Mouse (Mus musculus) ES-Bruce4 (cell line): Measurements from ENCODE around the gene AI413582. TPM values are rescaled to one million over a fixed set of nuclear protein-coding genes. Genes with fewer than 3 reads are reported as not detected.
A peak's percentile ranks its signal among the peaks of the same experiment; 100 is the strongest.

Experiments used
- H3K27ac ChIP-seq: 2 replicates; pipeline ENCODE4 v1.5.1; 2012; ENCODE audit warnings: low read length, inconsistent platforms; ENCODE audit not compliant: insufficient read depth
- H3K27me3 ChIP-seq: 2 replicates; pipeline ENCODE4 v1.6.1; 2012; ENCODE audit warnings: mild to moderate bottlenecking, low read length, inconsistent platforms; ENCODE audit not compliant: control insufficient read depth, poor library complexity, insufficient read depth, severe bottlenecking
- H3K36me3 ChIP-seq: 2 replicates; pipeline ENCODE4 v1.6.1; 2012; ENCODE audit warnings: inconsistent platforms, mild to moderate bottlenecking, low read length, moderate library complexity; ENCODE audit not compliant: control insufficient read depth, poor library complexity, insufficient read depth, severe bottlenecking
- H3K4me1 ChIP-seq: one replicate; pipeline ENCODE4 v1.8.1; 2011; ENCODE audit warnings: low read length; ENCODE audit not compliant: control insufficient read depth, insufficient read depth
- H3K4me3 ChIP-seq: 2 replicates; pipeline ENCODE4 v1.5.1; 2011; ENCODE audit warnings: low read depth, mild to moderate bottlenecking, low read length
- H3K9ac ChIP-seq: 2 replicates; pipeline ENCODE4 v1.6.1; 2012; ENCODE audit warnings: low read depth, mild to moderate bottlenecking, inconsistent platforms; ENCODE audit not compliant: poor library complexity, severe bottlenecking
- H3K9me3 ChIP-seq: replicated peaks from 2 replicates; pipeline ENCODE4 v1.6.1; 2012; ENCODE audit warnings: mild to moderate bottlenecking, low read length, inconsistent platforms; ENCODE audit not compliant: control insufficient read depth, poor library complexity, insufficient read depth, severe bottlenecking
- CTCF ChIP-seq: IDR thresholded peaks from one replicate; pipeline ENCODE4 v1.8.1; 2011; ENCODE audit warnings: low read depth, low read length
- EP300 ChIP-seq: IDR thresholded peaks from 2 replicates; pipeline ENCODE4 v1.6.1; 2011; ENCODE audit warnings: low read depth, low read length; ENCODE audit not compliant: insufficient read depth
- POLR2A ChIP-seq: IDR thresholded peaks from one replicate; pipeline ENCODE4 v1.8.1; 2011; ENCODE audit warnings: low read length; ENCODE audit not compliant: insufficient read depth
- polyA plus RNA-seq: library from polyadenylated mRNA; stranded (reverse); fragments of >200 nt; gene quantifications from 2 replicates; pipeline ENCODE4 v1.2.4, GENCODE M21; 2011; ENCODE audit warnings: low read depth; ENCODE audit not compliant: missing spikeins, insufficient read depth, insufficient read length

Gene AI413582
- polyA plus RNA-seq, 1 experiment, result 14.4 TPM

- Histone ChIP-seq H3K9ac (no peak overlapping the region), H3K36me3 (no peaks in the 10 kb centered on the region), H3K4me1 (peaks cover 2% of the 10 kb centered on the region), H3K9me3 (no peaks in the 10 kb centered on the region), H3K27ac (no peak overlapping the region), H3K4me3 (no peak overlapping the region), H3K27me3 (no peaks in the 10 kb centered on the region)
- TF ChIP-seq CTCF, result no peak
- TF ChIP-seq POLR2A, result no peak
- TF ChIP-seq EP300, result no peak
Observed at GRCm38 (mm10) chr17:27575116-27575776, 9.7 kb upstream of the AI413582 start.

GRCm38 (mm10) chr17:27574470-27575115 is 9.0 kb upstream of the AI413582 start:
- Histone ChIP-seq H3K27ac (no peak overlapping the region), H3K9me3 (no peaks in the 10 kb centered on the region), H3K4me3 (no peak overlapping the region), H3K27me3 (no peaks in the 10 kb centered on the region), H3K4me1 (no peaks in the 10 kb centered on the region), H3K9ac (no peak overlapping the region), H3K36me3 (no peaks in the 10 kb centered on the region)
- TF ChIP-seq POLR2A, result no peak
- no peak for TF ChIP-seq CTCF
- no peak for TF ChIP-seq EP300

DNA sequence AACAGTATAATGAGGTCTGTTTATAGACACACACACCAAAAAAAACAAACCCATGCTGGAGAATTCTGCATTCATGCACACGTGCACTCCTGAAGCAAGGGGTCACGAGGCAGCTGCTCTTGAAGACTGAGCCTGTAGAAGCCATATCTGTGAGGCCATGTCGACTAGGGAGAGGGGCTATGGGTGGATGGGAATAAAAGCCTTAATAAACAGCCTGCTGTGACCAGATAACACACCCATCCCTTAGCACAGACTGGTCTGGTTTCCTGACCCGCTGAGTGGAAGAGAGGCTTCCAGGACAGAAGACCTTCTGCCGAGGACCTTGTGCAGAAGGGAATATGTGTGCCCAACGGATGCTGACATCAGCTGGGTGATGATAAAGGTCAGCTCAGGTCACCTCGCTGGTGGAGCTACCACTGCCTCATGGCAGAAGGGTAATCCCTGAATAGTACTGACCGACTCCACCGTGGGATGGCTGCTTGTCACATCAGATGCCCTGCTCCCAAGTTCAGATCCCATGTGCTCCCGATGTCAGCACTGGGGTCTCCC is 8.3 kb upstream of the AI413582 start:
- no peaks in the 10 kb centered on the region for H3K9me3 ChIP-seq
- H3K27me3 ChIP-seq, result no peaks in the 10 kb centered on the region
- no peak overlapping the region for H3K9ac ChIP-seq
- H3K36me3 ChIP-seq, result no peaks in the 10 kb centered on the region
- no peaks in the 10 kb centered on the region for H3K4me1 ChIP-seq
- no peak overlapping the region for H3K4me3 ChIP-seq
- TF ChIP-seq POLR2A (no peak), EP300 (no peak), CTCF (no peak)
- no peak overlapping the region for H3K27ac ChIP-seq

- no peaks in the 10 kb centered on the region for H3K36me3 ChIP-seq
- no peaks in the 10 kb centered on the region for H3K27me3 ChIP-seq
- no peaks in the 10 kb centered on the region for H3K4me1 ChIP-seq
- no peak for TF ChIP-seq CTCF
- no peak for TF ChIP-seq POLR2A
- TF ChIP-seq EP300, result no peak
- H3K9ac ChIP-seq, result no peak overlapping the region
- no peak overlapping the region for H3K27ac ChIP-seq
- H3K4me3 ChIP-seq, result no peak overlapping the region
- no peaks in the 10 kb centered on the region for H3K9me3 ChIP-seq
Observed at GRCm38 (mm10) chr17:27571315-27571714, 5.8 kb upstream of the AI413582 start.

- H3K9ac ChIP-seq, result no peak overlapping the region
- H3K27me3 ChIP-seq, result no peaks in the 10 kb centered on the region
- TF ChIP-seq EP300, result no peak
- no peak for TF ChIP-seq CTCF
- no peak for TF ChIP-seq POLR2A
- no peak overlapping the region for H3K4me3 ChIP-seq
- H3K9me3 ChIP-seq, result no peaks in the 10 kb centered on the region
- no peaks in the 10 kb centered on the region for H3K36me3 ChIP-seq
- H3K4me1 ChIP-seq, result no peaks in the 10 kb centered on the region
- no peak overlapping the region for H3K27ac ChIP-seq
Observed at GRCm38 (mm10) chr17:27568228-27568627, 2.7 kb upstream of the AI413582 start.

GRCm38 (mm10) chr17:27565942-27566267 is 349 bp upstream of the AI413582 start:
- H3K27ac ChIP-seq, result no peak overlapping the region
- no peaks in the 10 kb centered on the region for H3K27me3 ChIP-seq
- no peak for TF ChIP-seq EP300
- TF ChIP-seq CTCF, result no peak
- TF ChIP-seq POLR2A, result no peak
- no peaks in the 10 kb centered on the region for H3K9me3 ChIP-seq
- peak overlapping the region; percentile 78 for H3K4me3 ChIP-seq
- H3K4me1 ChIP-seq, result no peaks in the 10 kb centered on the region
- H3K36me3 ChIP-seq, result peaks cover 12% of the 10 kb centered on the region
- peak overlapping the region; percentile 56 for H3K9ac ChIP-seq
